Mouse (Mus musculus): Measurements from ENCODE around the gene Qrich2. TPM values are rescaled to one million over a fixed set of nuclear protein-coding genes. Genes with fewer than 3 reads are reported as not detected.
A peak's percentile ranks its signal among the peaks of the same experiment; 100 is the strongest.
"Not testable (repeated sequence)": the region's sequence is repeated elsewhere in the genome, so short reads cannot be mapped to it uniquely, and the experiment has no call there.

The Qrich2 gene
- polyA plus RNA-seq, 1 experiment = not detected

GRCm38 (mm10) chr11:116477160-116477759, 11.2 kb upstream of the Qrich2 start:
- H3K4me3 ChIP-seq (ENCODE audit: insufficient read depth, low read depth, low read length) = no peak overlapping the region
- H3K4me1 ChIP-seq (ENCODE audit: control insufficient read depth, insufficient read depth, insufficient read length, low read length) = peaks cover 7% of the 10 kb centered on the region; the same call in 1 of the 2 replicates
- H3K27ac ChIP-seq (replicated peaks; ENCODE audit: low read depth, low read length) = no peak overlapping the region

DNA sequence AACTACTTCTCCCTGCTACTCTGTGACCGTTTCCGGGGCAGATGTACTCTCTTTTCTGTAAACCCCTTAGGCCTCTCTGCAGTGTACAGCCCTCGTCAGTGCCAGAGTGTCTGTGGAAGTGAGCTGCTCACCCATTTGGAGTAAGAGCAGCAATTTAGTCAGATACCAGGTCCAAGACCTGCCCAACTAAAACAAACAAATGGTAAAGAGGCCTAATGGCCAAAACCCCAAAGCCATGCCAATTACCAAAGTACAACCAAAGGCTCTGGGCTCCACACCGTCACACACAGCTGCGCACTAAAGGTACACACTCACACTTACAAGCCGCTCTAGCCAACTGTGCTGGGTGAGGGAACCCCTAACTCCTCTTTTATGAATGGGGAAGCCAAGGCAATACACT, 10.7 kb upstream of the Qrich2 start:
- H3K4me3 ChIP-seq (ENCODE audit: insufficient read depth, low read depth, low read length) = no peak overlapping the region
- no peak overlapping the region for H3K27ac ChIP-seq (replicated peaks; ENCODE audit: low read depth, low read length)

GRCm38 (mm10) chr11:116476041-116476440, 10.0 kb upstream of the Qrich2 start:
- peak overlapping the region; percentile 65 for H3K27ac ChIP-seq (replicated peaks; ENCODE audit: low read depth, low read length)
- H3K4me3 ChIP-seq (ENCODE audit: insufficient read depth, low read depth, low read length) = no peak overlapping the region
- 0 out of 2 replicates have a peak, but pooled peaks cover 5% of the 10 kb centered on the region for H3K4me1 ChIP-seq (ENCODE audit: control insufficient read depth, insufficient read depth, insufficient read length, low read length)

More for the DNA sequence above, 10.7 kb upstream of the Qrich2 start:
- peaks cover 7% of the 10 kb centered on the region; the same call in 1 of the 2 replicates for H3K4me1 ChIP-seq (ENCODE audit: control insufficient read depth, insufficient read depth, insufficient read length, low read length)

GRCm38 (mm10) chr11:116472275-116472674, 6.2 kb upstream of the Qrich2 start:
- Histone ChIP-seq H3K4me3 (ENCODE audit: insufficient read depth, low read depth, low read length) (no peak overlapping the region), H3K27ac (replicated peaks; ENCODE audit: low read depth, low read length) (no peak overlapping the region), H3K4me1 (ENCODE audit: control insufficient read depth, insufficient read depth, insufficient read length, low read length) (0 out of 2 replicates have a peak, but pooled peaks cover 5% of the 10 kb centered on the region)

DNA sequence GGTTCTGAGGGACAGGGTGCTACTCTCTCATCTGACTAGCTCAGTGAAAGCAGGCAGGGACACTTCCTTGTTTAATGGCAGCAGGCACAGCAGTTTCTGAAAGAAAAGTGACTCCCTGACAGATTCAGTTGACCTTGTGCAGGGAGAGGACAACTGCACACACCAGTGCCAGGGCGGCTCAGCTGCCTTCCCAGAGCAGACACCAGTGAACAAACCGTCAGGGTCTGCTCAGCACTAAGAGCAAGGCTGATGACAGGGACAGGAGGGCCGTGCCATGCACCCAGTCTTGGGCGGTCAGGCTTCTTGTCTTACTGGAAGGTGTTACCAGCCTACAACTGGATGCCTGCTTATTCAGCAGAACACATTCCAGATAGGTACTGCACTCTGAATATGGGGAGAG, 4.9 kb upstream of the Qrich2 start:
- Histone ChIP-seq H3K4me1 (ENCODE audit: control insufficient read depth, insufficient read depth, insufficient read length, low read length) (0 out of 2 replicates have a peak, but pooled peaks cover 4% of the 10 kb centered on the region), H3K4me3 (ENCODE audit: insufficient read depth, low read depth, low read length) (no peak overlapping the region), H3K27ac (replicated peaks; ENCODE audit: low read depth, low read length) (no peak overlapping the region)

GRCm38 (mm10) chr11:116470249-116470648, 4.2 kb upstream of the Qrich2 start:
- Histone ChIP-seq H3K4me3 (ENCODE audit: insufficient read depth, low read depth, low read length) (no peak overlapping the region), H3K27ac (replicated peaks; ENCODE audit: low read depth, low read length) (no peak overlapping the region), H3K4me1 (ENCODE audit: control insufficient read depth, insufficient read depth, insufficient read length, low read length) (no peaks in the 10 kb centered on the region)

GRCm38 (mm10) chr11:116468338-116468737, 2.3 kb upstream of the Qrich2 start:
- H3K4me1 ChIP-seq (ENCODE audit: control insufficient read depth, insufficient read depth, insufficient read length, low read length); H3K4me3 ChIP-seq (ENCODE audit: insufficient read depth, low read depth, low read length); H3K27ac ChIP-seq (replicated peaks; ENCODE audit: low read depth, low read length): not testable (repeated sequence)

- Histone ChIP-seq H3K27ac (replicated peaks; ENCODE audit: low read depth, low read length) (no peak overlapping the region), H3K4me3 (ENCODE audit: insufficient read depth, low read depth, low read length) (no peak overlapping the region), H3K4me1 (ENCODE audit: control insufficient read depth, insufficient read depth, insufficient read length, low read length) (no peaks in the 10 kb centered on the region)
Measured at GRCm38 (mm10) chr11:116463833-116464232, 2.2 kb downstream of the Qrich2 start.

GRCm38 (mm10) chr11:116463338-116463737, 2.7 kb downstream of the Qrich2 start:
- no peak overlapping the region for H3K4me3 ChIP-seq (ENCODE audit: insufficient read depth, low read depth, low read length)
- H3K27ac ChIP-seq (replicated peaks; ENCODE audit: low read depth, low read length) = no peak overlapping the region
- H3K4me1 ChIP-seq (ENCODE audit: control insufficient read depth, insufficient read depth, insufficient read length, low read length) = no peaks in the 10 kb centered on the region

GRCm38 (mm10) chr11:116459786-116460185, 6.3 kb downstream of the Qrich2 start:
- Histone ChIP-seq H3K4me1 (ENCODE audit: control insufficient read depth, insufficient read depth, insufficient read length, low read length) (no peaks in the 10 kb centered on the region), H3K27ac (replicated peaks; ENCODE audit: low read depth, low read length) (no peak overlapping the region), H3K4me3 (ENCODE audit: insufficient read depth, low read depth, low read length) (no peak overlapping the region)

DNA sequence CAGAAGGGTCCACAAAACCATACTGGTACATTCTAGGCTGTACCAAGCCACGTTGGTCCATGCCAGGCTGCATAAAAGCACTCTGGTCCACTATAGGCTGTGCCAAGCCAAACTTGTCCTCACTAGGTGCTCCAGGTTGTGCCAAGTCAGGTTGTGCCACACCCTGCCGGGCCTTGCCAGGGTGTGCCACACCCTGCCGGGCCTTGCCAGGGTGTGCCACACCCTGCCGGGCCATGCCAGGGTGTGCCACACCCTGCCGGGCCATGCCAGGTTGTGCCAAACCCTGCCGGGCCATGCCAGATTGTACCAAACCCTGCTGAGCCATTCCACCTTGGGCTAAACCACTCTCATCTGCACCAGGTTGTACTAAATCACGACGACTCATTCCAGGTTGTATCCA, 9.8 kb downstream of the Qrich2 start:
- no peak overlapping the region for H3K27ac ChIP-seq (replicated peaks; ENCODE audit: low read depth, low read length)

DNA sequence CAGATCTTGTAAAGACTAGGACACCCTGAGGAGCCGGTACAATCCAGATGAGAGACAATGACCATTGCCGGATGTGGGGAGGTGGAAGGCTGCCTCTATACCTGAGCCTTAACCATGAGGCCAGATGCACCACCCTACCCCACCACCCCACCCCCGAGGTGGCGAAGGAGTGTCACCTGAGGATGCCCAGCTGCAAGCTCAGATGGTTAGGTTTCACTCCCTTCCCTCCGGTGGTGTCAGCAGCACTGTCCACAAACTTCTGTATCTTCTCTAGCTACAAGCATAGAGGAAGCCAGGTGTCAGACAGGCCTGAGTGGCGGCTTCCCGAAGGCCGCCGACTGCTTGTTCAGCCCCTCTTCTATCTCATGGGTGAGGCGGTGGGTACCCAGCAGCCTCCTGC, 12.2 kb downstream of the Qrich2 start:
- Histone ChIP-seq H3K4me1 (ENCODE audit: control insufficient read depth, insufficient read depth, insufficient read length, low read length) (no peaks in the 10 kb centered on the region), H3K27ac (replicated peaks; ENCODE audit: low read depth, low read length) (no peak overlapping the region), H3K4me3 (ENCODE audit: insufficient read depth, low read depth, low read length) (no peak overlapping the region)

More for the DNA sequence above, 9.8 kb downstream of the Qrich2 start:
- Histone ChIP-seq H3K4me3 (ENCODE audit: insufficient read depth, low read depth, low read length) (no peak overlapping the region), H3K4me1 (ENCODE audit: control insufficient read depth, insufficient read depth, insufficient read length, low read length) (no peaks in the 10 kb centered on the region)

- Histone ChIP-seq H3K4me1 (ENCODE audit: control insufficient read depth, insufficient read depth, insufficient read length, low read length) (no peaks in the 10 kb centered on the region), H3K4me3 (ENCODE audit: insufficient read depth, low read depth, low read length) (no peak overlapping the region), H3K27ac (replicated peaks; ENCODE audit: low read depth, low read length) (no peak overlapping the region)
Measured at GRCm38 (mm10) chr11:116449341-116449740, 16.7 kb downstream of the Qrich2 start.

DNA sequence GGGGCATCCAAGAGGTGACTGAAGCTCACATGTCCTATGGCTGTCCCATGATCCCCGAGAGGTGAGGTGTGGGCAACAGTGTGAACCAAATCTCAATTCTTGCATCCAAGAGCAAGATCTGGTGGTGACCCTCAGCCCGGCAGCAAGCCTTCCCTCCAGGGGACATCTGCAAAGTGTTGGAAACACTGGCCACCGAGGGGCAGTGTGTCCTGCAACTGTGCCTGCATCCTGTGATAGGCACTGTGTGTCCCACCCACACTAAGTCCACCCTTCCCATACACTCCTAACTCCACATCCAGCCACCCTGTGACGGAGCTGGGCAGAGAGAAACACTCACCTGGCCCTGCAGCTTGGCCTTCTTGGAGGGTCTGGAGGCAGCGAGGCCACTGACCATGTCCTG, 18.2 kb downstream of the Qrich2 start:
- no peak overlapping the region for H3K27ac ChIP-seq (replicated peaks; ENCODE audit: low read depth, low read length)
- H3K4me1 ChIP-seq (ENCODE audit: control insufficient read depth, insufficient read depth, insufficient read length, low read length) = no peaks in the 10 kb centered on the region
- H3K4me3 ChIP-seq (ENCODE audit: insufficient read depth, low read depth, low read length) = no peak overlapping the region

GRCm38 (mm10) chr11:116446308-116446887, 19.6 kb downstream of the Qrich2 start:
- no peaks in the 10 kb centered on the region for H3K4me1 ChIP-seq (ENCODE audit: control insufficient read depth, insufficient read depth, insufficient read length, low read length)
- no peak overlapping the region for H3K4me3 ChIP-seq (ENCODE audit: insufficient read depth, low read depth, low read length)
- H3K27ac ChIP-seq (replicated peaks; ENCODE audit: low read depth, low read length) = no peak overlapping the region
